Mouse (Mus musculus) megakaryocyte, adult 5-6 weeks (primary cell): ENCODE results near the gene Atxn7l1. TPM values are rescaled to one million over a fixed set of nuclear protein-coding genes. Genes with fewer than 3 reads are reported as not detected.

Source experiments
- ATAC-seq: 2 replicates; pipeline ENCODE4 v1.8.0; 2016; ENCODE audit warnings: mild to moderate bottlenecking, inconsistent platforms; ENCODE audit not compliant: poor library complexity, severe bottlenecking
- total RNA-seq, 2 experiments: library from RNA; stranded (forward) in 1 of 2; stranded (reverse) in 1 of 2; fragments of 153-499, 151-499 nt in 1 of 2; fragments of 221-1000, 200-1000 nt in 1 of 2; gene quantifications; 2 replicates each; pipeline versions ENCODE4 v1.2.3 to v1.2.4; 2015 to 2017

The Atxn7l1 gene
- total RNA-seq, 2 experiments from 2014 or later: 50.0 to 109 TPM

GRCm38 (mm10) chr12:33180421-33180820 lies 32.9 kb downstream of the Atxn7l1 start:
- no peak for ATAC-seq

- no peak for ATAC-seq
Measured at GRCm38 (mm10) chr12:33181875-33182274, 34.4 kb downstream of the Atxn7l1 start.

GRCm38 (mm10) chr12:33182428-33183137 lies 35.1 kb downstream of the Atxn7l1 start:
- ATAC-seq: peak; percentile 68

GRCm38 (mm10) chr12:33183138-33183627 lies 35.7 kb downstream of the Atxn7l1 start:
- peak; percentile 39; the same call in 1 of the 2 replicates for ATAC-seq

- no peak for ATAC-seq
Measured at GRCm38 (mm10) chr12:33184137-33184536, 36.6 kb downstream of the Atxn7l1 start.

GRCm38 (mm10) chr12:33185046-33185445 lies 37.6 kb downstream of the Atxn7l1 start:
- ATAC-seq: no peak

- no peak for ATAC-seq
Measured at GRCm38 (mm10) chr12:33186331-33186730, 38.8 kb downstream of the Atxn7l1 start.

GRCm38 (mm10) chr12:33190133-33190532 lies 42.6 kb downstream of the Atxn7l1 start:
- no peak for ATAC-seq

GRCm38 (mm10) chr12:33190633-33191032 lies 43.1 kb downstream of the Atxn7l1 start:
- no peak for ATAC-seq

- ATAC-seq: no peak
Measured at GRCm38 (mm10) chr12:33193408-33193901, 46.0 kb downstream of the Atxn7l1 start.

- no peak for ATAC-seq
Measured at GRCm38 (mm10) chr12:33195175-33195574, 47.7 kb downstream of the Atxn7l1 start.

- no peak for ATAC-seq
Measured at GRCm38 (mm10) chr12:33197287-33197686, 49.8 kb downstream of the Atxn7l1 start.

- no peak for ATAC-seq
Measured at GRCm38 (mm10) chr12:33197746-33198145, 50.3 kb downstream of the Atxn7l1 start.

- no peak for ATAC-seq
Measured at GRCm38 (mm10) chr12:33201068-33201467, 53.6 kb downstream of the Atxn7l1 start.

- no peak for ATAC-seq
Measured at GRCm38 (mm10) chr12:33201491-33202210, 54.2 kb downstream of the Atxn7l1 start.

- ATAC-seq: no peak
Measured at GRCm38 (mm10) chr12:33205255-33205654, 57.8 kb downstream of the Atxn7l1 start.

- no peak for ATAC-seq
Measured at GRCm38 (mm10) chr12:33206300-33206699, 58.8 kb downstream of the Atxn7l1 start.

- no peak for ATAC-seq
Measured at GRCm38 (mm10) chr12:33210856-33211255, 63.4 kb downstream of the Atxn7l1 start.

GRCm38 (mm10) chr12:33218215-33218859 lies 70.8 kb downstream of the Atxn7l1 start:
- ATAC-seq: no peak

- ATAC-seq: no peak
Measured at GRCm38 (mm10) chr12:33219436-33219835, 71.9 kb downstream of the Atxn7l1 start.

GRCm38 (mm10) chr12:33220081-33220480 lies 72.6 kb downstream of the Atxn7l1 start:
- ATAC-seq: no peak
